Mouse (Mus musculus): ENCODE data around the gene Pinlyp. TPM values are rescaled to one million over a fixed set of nuclear protein-coding genes. Genes with fewer than 3 reads are reported as not detected.

Gene Pinlyp
- not detected for total RNA-seq (2022)

DNA sequence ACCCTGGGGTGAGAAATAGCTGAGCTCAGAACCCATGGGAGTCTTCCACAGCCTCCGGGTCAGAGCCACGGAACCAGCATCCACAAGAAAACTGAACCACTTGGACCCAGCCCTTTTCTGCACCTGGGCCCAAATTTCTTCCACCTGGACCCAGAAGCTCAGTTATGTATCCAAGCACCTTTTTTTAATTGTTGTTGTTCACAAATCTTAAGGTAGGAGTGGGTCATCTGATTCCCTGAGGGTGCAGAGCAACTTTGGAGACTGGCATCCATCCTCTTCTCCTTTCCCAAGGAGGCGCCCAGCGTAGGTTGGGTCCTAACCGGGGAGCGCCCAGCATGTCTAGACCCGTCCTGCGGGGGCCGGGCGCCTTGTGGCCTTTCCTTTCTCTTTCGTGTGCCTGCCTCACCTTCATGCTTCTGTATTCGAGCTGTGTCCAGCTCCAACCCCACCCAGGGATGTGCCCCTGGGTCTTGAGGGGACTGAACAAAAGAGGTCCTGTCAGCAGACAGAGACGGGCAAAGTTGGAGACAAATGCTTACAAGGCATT is at the start of gene Pinlyp, which contains the start of gene Xrcc1:
TSS of gene Pinlyp (minus strand) at position 51 of the 547 bp plus-strand sequence.
TSS of gene Xrcc1 (plus strand) at position 222 of the 547 bp plus-strand sequence.
- DNase-seq (ENCODE audit: low spot score) = no peak

DNA sequence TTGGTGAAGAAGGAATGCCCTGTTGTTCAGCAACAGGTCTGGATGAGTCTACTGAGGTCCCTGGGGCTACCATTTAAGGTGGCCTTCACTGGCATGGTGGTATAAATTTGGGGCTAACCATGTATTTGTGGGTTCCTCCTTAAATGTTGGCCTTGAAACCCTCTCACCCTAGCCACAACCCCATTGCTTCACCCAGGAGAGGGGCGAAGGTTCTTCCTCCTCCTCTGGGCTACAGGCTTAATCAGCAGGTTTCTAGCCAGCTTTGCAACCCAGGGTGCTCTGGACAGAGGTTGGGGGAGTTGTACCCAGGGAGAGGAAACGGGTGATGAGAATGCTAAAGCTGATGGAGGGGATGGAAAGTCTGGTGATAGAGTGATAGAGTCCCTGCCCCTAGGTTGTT is 49.5 kb upstream of the Pinlyp start:
- DNase-seq (ENCODE audit: low spot score) = no peak

DNA sequence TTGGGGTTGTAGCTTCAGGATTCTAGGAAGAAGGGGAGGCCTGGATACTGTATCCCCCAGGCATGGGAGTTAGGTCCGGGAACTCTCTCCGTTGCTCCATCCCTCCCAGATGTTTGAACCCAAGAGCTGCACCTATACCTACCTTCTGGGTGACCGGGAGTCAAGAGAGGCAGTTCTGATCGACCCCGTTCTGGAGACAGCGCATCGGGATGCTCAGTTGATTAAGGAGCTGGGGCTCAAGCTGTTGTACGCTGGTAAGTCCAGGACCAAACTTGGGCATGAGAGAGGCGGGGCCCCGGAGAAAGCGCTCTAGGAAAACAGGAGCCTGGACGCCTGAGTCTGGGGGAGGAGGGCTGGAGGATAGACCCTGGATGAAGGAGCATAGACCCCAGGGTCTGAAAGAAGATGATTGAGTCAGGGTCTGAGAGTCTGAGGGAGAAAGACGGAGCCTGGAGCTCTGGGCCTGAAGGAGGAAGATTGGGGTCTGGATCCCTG is 48.4 kb upstream of the Pinlyp start:
- DNase-seq (ENCODE audit: low spot score) = no peak

DNA sequence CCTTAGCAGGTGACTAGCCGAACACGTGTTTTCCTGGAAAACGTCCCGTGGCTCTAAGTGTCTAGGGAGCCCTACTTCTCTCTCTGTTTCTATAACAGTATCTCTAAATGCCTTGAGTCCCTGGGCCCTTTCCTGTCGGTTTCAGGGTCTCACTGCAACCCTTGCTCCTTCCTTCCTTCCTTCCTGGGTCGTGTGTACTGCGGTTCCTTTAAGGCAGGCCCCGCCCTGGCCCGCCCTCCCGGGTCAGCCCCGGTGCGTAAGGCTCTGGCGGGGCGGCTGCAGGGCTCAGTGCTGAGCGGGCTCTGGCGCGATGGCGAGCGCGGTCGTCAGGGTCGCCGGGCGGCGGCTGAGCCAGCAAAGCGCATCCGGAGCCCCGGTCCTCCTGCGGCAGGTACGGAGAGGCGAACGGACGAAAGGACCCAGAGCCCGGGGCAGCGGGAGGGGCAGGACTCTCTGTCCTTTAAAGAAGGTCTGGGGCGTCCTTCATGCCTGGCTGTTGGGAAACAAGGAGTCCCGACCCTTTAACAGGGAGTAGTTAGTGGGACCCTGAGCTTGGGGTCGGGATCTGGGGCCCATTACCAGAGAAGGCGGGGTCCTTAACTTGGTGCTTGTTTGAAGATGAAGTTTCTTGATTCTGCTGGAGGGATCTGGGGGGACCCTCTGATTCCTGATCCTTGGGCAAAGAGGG is 47.8 kb upstream of the Pinlyp start:
- peak; percentile 79 for DNase-seq (ENCODE audit: low spot score)

DNA sequence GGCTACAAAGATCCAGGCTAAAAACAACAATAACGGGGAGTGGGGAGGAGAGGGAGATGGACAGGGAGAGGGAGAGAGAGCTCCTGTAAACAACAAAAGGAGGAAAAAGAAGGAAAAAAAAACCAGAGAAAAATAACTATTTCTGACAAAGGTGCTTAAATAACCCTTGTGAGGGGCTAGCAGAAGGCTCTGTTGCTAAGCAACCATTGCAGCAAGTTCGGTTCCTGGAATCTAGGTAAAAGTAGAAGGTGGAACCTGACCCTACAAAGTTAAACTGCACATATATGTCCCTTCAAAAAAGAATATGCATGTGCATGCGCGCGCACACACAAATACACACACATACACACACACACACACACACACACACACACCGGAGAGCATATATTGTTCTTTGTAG is 46.9 kb upstream of the Pinlyp start:
- no peak for DNase-seq (ENCODE audit: low spot score)

DNA sequence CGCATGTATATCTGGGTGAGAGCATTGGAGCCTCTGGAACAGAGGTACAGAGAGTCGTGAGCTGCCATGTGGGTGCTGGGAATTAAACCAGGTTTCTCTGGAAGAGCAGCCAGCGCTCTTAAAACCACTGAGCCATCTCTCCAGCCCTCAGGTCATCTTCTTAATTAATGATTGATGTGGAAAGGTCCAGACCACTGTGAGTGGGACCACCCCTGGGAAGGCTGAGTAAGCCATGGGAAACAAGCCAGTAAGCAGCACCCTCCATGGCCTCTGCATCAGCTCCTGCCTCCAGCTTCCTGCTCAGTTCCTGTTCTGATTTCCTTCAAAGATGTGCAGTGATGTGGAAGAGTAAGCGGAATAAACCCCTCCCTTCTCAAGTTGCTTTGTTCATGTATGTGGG is 46.2 kb upstream of the Pinlyp start:
- DNase-seq (ENCODE audit: low spot score) = no peak

DNA sequence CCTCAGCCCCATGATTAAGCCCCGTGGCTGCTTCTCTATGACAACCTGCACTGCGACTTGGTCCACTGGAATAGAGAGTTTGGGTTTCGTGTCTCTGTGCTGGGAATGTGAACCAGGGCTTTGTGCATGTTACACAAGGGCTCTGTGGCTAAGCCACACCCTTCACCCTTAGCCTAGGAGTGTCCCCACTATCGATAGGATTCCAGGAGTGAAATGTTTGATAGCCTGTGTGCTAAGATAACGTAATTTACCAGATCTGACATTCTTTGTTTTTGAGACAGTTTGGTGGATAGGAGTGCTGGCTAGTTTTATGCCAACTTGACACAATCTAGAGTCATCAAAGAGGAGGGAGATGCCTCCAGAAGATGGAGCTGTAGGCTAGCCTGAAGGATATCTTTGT is 45.8 kb upstream of the Pinlyp start:
- no peak for DNase-seq (ENCODE audit: low spot score)

DNA sequence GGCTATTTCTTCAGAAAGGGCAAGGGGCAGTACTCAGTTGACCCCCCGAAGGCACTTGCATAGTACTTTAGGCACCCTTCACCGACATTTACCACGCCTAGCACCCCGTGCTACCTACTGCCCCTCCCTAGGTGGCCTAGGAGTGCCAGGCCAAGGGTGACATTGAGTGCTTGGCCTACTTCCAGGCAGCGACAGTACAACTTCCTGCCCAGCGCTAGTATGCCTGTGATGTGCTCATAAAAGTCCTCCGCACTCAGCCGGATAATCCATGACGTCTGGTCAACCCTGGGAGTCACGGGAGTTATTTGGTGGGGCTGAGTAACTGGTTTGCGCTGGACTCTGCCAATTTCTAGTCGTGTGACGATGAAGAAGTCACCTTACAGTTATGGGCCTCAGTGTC is 42.4 kb upstream of the Pinlyp start:
- DNase-seq (ENCODE audit: low spot score) = peak; percentile 40

DNA sequence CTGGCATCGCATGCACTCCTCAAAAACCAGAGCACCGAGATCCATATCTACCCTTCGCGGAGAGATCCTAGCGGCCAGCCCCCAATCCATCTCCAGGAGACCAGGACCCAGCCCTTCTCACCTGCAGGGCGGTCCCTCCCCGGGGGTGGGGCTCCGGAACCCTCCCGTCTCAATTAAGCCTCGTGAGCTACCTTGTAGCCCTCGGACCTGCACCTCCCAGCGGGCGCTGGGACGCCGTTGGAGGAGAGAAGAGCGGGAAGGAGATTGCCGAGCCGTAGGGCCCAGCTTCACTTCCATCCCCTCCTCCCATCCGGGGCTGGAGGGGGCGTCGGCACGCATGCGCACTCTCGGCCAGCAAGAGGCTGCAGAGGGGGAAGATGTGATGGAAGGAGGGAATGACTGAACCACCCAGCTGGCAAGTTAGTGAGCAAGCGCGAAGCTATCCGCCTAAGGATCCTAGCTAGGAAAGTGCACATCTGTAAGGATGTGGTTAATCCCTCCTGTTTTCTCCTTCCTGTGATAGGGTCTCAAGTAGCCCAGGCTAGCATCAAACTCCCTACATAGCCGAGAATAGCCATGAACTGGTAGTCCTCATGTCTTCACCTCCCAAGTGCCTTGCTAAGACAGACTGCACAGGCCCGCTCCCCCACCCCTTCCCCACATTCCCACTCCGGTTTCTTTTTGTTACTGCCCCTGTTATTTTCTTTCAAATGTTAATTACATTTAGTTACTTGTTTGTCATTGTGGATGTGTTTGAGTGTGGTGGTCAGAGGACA is 41.6 kb upstream of the Pinlyp start, which contains the start of the genes Ethe1 and Zfp575:
TSS of gene Ethe1 (plus strand) at position 214 of the 776 bp plus-strand sequence.
TSS of gene Zfp575 (minus strand) at position 312 of the 776 bp plus-strand sequence.
- DNase-seq (ENCODE audit: low spot score) = no peak

DNA sequence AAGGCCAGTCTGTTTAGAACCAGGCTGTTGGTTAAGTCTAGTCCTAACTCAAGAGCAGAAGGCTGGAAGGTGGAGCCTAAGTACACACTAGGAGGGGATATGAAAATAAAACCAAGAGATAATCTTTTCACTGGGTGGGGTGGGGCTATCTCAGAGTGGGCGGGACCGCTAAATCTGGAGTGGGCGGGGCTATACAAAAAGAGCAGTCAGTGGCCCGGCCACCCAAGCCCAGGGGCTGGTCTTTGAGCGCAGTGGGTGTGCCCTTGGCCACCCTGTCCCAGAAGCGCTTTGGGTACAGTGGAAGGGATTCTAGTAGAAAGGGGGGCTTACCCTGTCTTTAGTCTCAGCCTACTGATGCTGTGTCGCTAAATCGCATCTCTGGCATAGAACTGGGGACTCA is 40.9 kb upstream of the Pinlyp start:
- DNase-seq (ENCODE audit: low spot score) = no peak

DNA sequence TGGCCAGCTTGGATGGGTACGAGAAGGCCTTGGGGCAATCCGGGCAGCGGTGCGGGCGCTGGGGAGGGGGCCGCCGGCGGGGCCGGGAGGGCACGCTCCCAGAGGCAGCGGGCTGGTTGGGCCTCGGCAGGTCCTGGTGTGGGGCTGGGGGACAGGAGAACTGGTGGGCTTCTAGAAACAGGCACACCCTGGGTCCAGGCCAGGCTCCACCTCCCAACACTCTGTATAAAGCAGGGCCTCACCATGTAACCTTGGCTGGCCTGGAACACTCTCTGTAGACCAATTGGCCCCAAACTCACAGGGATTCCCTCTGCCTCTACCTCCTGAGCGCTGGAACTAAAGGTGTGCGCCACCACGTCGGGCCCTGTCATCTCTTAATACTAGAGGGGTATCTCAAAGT is 40.1 kb upstream of the Pinlyp start:
- no peak for DNase-seq (ENCODE audit: low spot score)

DNA sequence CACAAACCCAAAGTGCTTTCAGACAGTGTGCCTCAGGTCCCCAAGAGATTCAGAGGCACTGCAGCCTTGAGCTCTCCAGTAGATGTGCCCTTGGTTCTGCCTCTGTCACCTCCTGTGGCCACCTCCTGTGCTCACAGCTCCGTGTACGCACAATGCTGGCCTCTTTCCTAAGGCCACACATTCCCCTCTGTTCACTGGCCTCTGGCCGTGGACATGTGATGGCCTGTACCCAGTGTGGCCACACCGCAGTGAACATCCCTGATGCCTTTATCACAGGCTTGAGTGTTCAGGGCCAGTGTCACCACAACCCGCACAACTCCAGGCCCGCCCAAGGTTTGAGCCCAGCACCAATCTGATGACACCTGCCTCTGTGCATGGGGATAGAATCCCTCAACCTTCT is 39.0 kb upstream of the Pinlyp start:
- no peak for DNase-seq (ENCODE audit: low spot score)

DNA sequence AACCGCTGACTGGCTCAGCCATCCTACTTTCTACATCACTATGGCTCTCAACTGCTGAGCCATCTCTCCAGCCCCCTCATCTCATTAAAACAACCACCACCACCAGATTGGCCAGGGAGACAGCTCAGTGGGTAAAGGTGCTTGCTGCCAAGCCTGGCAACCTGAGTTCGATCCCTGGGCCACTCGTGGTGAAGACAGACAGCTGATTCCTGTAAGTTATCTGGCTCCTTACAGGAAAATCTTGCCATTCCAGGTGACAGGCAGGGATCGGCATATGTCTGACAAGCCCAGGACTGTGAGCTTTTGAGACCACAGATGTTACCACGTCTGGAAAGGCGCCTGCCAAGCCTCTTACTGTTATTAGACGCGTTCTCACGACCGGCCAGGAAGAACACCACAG is 31.9 kb upstream of the Pinlyp start:
- no peak for DNase-seq (ENCODE audit: low spot score)

DNA sequence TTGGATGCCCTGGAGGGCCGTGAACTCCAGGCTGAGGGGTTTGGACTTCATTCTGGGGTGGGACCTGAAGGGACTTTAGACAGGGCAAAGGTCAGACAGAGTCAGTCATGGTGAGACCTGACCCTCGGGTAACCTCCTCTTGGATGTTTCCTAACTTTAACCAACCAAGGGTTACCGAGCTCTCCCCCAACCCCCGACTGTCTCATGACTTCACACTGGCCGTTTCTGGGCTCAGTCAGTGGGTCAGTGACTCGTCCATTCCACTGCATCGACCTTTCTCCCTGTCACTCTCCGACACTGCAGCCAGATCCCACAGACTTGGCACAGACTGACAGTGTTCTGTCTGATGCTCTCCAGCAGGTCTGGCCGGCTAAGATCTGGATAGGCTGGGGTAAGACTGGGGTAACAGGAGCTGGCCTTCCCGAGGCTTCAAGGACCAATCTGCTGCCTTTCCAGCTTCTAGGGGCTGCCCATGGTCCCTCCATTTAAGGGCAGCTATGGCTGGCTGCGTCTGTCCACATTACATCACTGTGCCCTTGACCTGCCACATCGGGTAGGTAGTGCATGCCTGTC is 28.4 kb upstream of the Pinlyp start:
- DNase-seq (ENCODE audit: low spot score) = no peak

DNA sequence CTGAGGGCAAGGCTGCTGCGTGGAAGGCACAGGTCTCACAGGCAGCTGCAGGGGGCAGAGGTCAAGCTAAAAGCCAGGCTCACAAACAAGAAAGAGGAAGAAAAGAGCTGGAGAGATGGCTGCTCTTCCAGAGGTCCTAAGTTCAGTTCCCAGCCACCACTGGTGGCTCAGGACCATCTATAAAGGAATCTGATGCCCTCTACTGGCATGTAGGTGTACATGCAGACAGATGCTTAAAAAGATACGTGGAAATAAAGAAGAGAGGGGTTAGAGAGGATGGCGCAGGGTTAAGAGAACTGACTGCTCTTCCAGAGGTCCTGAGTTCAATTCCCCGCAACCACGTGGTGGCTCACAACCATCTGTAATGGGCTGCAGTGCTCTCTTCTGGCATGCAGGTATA is 26.5 kb upstream of the Pinlyp start:
- DNase-seq (ENCODE audit: low spot score) = no peak

DNA sequence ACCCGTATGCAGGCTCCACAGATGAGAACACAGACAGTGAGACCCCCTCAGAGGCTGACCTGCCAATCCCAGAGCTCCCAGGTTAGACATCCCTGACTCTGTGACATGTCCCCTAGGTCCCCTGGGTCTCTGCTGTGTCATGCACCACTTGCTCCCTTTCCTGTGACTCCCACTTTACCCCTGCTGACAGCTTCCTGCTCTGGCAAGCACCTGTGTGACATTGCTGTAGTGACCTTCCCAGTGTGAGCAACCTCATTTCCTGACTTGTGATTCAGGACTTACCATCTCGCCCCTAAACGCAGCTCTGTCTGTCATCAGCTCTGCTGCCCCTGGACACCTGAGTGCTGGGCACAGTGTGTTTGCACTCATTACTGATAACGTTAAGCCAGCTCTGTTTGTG is 25.2 kb upstream of the Pinlyp start:
- DNase-seq (ENCODE audit: low spot score) = no peak

DNA sequence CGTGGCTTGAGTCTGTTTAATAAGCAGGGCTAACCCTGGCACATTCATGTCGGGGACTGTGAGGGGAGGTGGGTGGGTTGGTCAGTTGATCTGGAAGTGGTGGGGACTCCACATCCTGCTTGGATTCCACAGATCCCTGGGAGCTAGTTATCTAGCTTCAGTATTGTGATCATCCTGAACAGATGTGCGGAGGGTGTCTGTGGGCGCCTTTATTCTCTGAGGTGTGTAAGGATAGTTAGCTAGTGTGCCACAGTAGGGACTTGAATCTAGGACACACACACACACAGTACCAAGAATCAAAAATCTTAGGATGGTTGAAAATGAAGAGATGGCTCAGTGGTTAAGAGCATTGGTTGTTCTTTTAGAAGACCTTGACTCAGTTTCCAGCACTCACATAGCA is 22.6 kb upstream of the Pinlyp start:
- no peak for DNase-seq (ENCODE audit: low spot score)

DNA sequence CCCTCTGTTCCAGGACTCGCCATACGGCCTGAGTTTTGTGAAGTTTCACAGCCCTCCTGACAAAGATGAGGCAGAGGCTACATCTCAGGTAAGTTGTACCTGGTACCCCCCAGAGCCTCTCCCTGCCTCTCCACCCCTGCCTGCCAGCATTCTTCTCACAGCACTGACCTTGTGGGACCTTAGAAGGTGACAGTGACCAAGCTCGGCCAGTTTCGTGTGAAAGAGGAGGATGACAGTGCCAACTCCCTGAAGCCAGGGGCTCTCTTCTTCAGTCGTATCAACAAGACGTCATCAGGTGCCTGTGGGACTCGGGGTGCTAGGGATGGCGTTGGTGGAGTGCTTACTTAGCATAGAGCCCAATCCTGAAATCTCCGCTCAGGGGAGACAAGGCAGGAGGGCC is 20.3 kb upstream of the Pinlyp start:
- no peak for DNase-seq (ENCODE audit: low spot score)

DNA sequence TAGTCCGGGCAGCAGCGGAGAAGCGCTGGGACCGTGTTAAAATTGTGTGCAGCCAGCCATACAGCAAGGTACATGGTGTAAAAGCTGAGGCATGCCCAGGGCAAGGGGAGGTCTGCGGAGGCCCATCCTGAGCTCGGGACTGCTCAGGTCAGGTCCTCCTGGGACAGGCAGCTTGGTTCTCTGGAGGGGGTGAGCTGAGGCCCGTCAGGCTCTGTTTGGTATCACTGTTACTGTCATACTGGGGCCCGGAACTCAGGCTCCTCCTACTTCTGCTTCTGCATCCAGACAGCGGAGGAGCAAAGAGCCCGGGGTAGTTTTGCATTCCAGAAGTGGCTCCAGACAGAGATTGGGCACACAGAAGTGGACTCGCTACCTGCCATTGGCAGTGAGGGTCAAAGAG is 19.7 kb upstream of the Pinlyp start:
- DNase-seq (ENCODE audit: low spot score) = no peak

DNA sequence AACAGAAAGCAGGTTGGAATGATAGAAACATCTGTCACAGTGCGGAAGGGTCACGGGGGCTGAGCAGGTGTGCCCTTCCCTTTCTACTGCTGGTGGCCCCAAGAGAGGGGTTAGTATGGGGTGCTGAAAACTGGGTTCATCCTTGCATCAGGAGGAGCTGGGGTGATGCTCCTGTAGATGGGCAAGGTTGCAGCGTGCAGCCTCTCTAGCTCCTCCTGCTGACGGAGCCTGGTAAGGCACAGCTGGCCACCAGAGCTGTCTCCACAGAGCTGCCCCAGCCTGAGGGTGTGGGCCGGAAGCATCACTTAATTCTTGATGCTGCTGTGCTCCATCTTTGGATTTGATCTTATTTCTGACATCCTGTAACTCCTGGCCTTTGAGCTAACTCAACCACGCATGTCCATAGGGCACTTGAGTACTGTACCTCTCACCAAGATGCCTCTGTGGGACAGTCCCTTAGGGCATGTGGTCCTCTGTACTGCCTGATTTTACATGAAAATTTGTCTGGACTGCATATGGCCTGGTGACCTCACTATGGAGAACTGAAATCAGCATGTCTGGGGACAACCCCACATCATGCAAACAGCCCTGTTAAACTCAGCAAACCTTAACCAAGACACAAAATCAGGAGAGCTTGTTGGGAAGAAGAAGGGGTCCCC is 18.8 kb upstream of the Pinlyp start:
- DNase-seq (ENCODE audit: low spot score) = peak; percentile 46

DNA sequence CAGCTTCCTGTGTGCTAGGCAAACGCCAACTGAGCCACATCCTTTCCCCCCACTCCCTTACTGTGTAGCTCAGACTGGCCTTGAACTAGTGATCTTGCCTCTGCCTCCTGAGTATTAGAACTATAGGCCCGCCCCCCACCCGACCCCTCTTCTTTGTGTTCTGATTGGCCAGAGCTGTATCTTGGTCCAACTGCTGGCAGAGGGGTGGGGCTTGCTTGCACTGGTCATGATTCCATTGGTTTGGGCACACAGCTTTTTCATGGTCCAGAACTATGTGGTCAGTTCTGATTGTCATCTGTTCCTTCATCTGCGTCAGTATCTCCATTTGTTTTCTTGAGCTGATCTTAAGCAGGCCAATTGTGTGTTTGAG is 17.9 kb upstream of the Pinlyp start:
- no peak for DNase-seq (ENCODE audit: low spot score)

All from heart, adult 8-10 months (tissue).